Mouse (Mus musculus) layer of hippocampus, adult 6 months (tissue): Measurements from ENCODE around the gene Lingo4. TPM values are rescaled to one million over a fixed set of nuclear protein-coding genes. Genes with fewer than 3 reads are reported as not detected.

Experiments
- long read RNA-seq, 2 experiments: library from polyadenylated mRNA; unstranded; transcript quantifications; one replicate each; pipeline ENCODE4 v2.0.0; 2019 to 2020
- polyA plus RNA-seq: library from polyadenylated mRNA; unstranded; fragments of <200 nt; fragmentation: Nextera tagmentation; gene quantifications from 2 replicates; pipeline ENCODE4 v1.2.3, GENCODE M21; 2021

Gene Lingo4
- 0.33 and 0.48 TPM in 2 replicates for polyA plus RNA-seq
- long read RNA-seq, experiment 1, result 0 reads
- long read RNA-seq, experiment 2, partial matches to known transcripts, result 2 of 2 reads
- long read RNA-seq, experiment 2, other reads (novel, unspliced or antisense), result 0 of 2 reads

GRCm38 (mm10) chr3:94398217-94398616, at the start of gene Lingo4:
Gene Lingo4, plus strand, starts transcription at chr3:94398517.

GRCm38 (mm10) chr3:94362138-94362537, 36.2 kb upstream of the Lingo4 start, which contains the start of gene C2cd4d:
Gene C2cd4d, plus strand, starts transcription at chr3:94362438.

GRCm38 (mm10) chr3:94372641-94373040, 25.7 kb upstream of the Lingo4 start, which contains the start of gene Rorc:
Gene Rorc, plus strand, starts transcription at chr3:94372794.

GRCm38 (mm10) chr3:94413031-94413679, 14.8 kb downstream of the Lingo4 start, which contains the start of gene Tdrkh:
Gene Tdrkh, plus strand, starts transcription at chr3:94413273.

GRCm38 (mm10) chr3:94442951-94443596, 44.8 kb downstream of the Lingo4 start, which contains the start of gene Mrpl9:
Gene Mrpl9, plus strand, starts transcription at chr3:94443318.

GRCm38 (mm10) chr3:94443597-94443964, 45.3 kb downstream of the Lingo4 start, which contains the start of gene Oaz3:
Gene Oaz3, minus strand, starts transcription at chr3:94443915.

Other genes starting within 250 kb of the Lingo4 start
- not detected in 2 replicates for gene Gm10696, start 220.3 kb upstream of the Lingo4 start, polyA plus RNA-seq
- gene Gm5286, start 201.8 kb upstream of the Lingo4 start, polyA plus RNA-seq, result not detected in 2 replicates
- gene Gm4778, start 134.5 kb upstream of the Lingo4 start, polyA plus RNA-seq, result not detected in 2 replicates
- 28.1 and 31.6 TPM in 2 replicates for gene Them4, start 88.4 kb upstream of the Lingo4 start, polyA plus RNA-seq
- 0.11 and 0.19 TPM in 2 replicates for gene Them5, start 56.4 kb upstream of the Lingo4 start, polyA plus RNA-seq
- gene C2cd4d, start 36.1 kb upstream of the Lingo4 start, polyA plus RNA-seq, result 0.10 and 0.18 TPM in 2 replicates
- 3.0 and 3.4 TPM in 2 replicates for gene Rorc, start 25.7 kb upstream of the Lingo4 start, polyA plus RNA-seq
- gene Tdrkh, start 14.8 kb downstream of the Lingo4 start, polyA plus RNA-seq, result 19.0 and 20.4 TPM in 2 replicates
- gene Mrpl9, start 44.8 kb downstream of the Lingo4 start, polyA plus RNA-seq, result 52.0 and 53.6 TPM in 2 replicates
- gene Oaz3, start 45.4 kb downstream of the Lingo4 start, polyA plus RNA-seq, result 0.15 and 0.30 TPM in 2 replicates
- 39.6 and 54.1 TPM in 2 replicates for gene Celf3, start 79.8 kb downstream of the Lingo4 start, polyA plus RNA-seq
- gene Riiad1, start 81.8 kb downstream of the Lingo4 start, polyA plus RNA-seq, result 19.6 and 24.8 TPM in 2 replicates
- 33.7 TPM in 2 replicates for gene Snx27, start 184.2 kb downstream of the Lingo4 start, polyA plus RNA-seq
- not detected in 2 replicates for gene Gm10972, start 244.6 kb downstream of the Lingo4 start, polyA plus RNA-seq